Mouse (Mus musculus) midbrain, embryonic 13.5 days (tissue): Measurements from ENCODE around the gene Pard3. TPM values are rescaled to one million over a fixed set of nuclear protein-coding genes. Genes with fewer than 3 reads are reported as not detected.

ENCODE experiments used
- ATAC-seq: fragments of 200-750 bp; cut with Nextera tagmentation; 2 replicates; pipeline ENCODE4 v1.8.0; 2017; ENCODE audit warnings: mild to moderate bottlenecking, moderate TSS enrichment, moderate library complexity
- H3K27ac ChIP-seq: fragments of 300-500 bp; sonication (generic); 2 replicates; pipeline ENCODE4 v1.5.1; 2015; ENCODE audit warnings: inconsistent platforms, mild to moderate bottlenecking, moderate library complexity
- H3K27me3 ChIP-seq: fragments of 300-500 bp; sonication (generic); 2 replicates; pipeline ENCODE4 v1.6.1; 2015; ENCODE audit warnings: mild to moderate bottlenecking, inconsistent platforms
- H3K36me3 ChIP-seq: fragments of 300-500 bp; sonication (generic); 2 replicates; pipeline ENCODE4 v1.6.1; 2015; ENCODE audit warnings: mild to moderate bottlenecking, inconsistent platforms
- H3K4me1 ChIP-seq: fragments of 300-500 bp; sonication (generic); replicated peaks from 2 replicates; pipeline ENCODE4 v1.6.1; 2015; ENCODE audit warnings: inconsistent platforms
- H3K4me2 ChIP-seq: fragments of 300-500 bp; sonication (generic); replicated peaks from 2 replicates; pipeline ENCODE4 v1.6.1; 2015; ENCODE audit warnings: moderate library complexity, mild to moderate bottlenecking, inconsistent platforms
- H3K4me3 ChIP-seq: fragments of 300-500 bp; sonication (generic); replicated peaks from 2 replicates; pipeline ENCODE4 v1.5.1; 2015; ENCODE audit warnings: mild to moderate bottlenecking, inconsistent platforms
- H3K9ac ChIP-seq: fragments of 300-500 bp; sonication (generic); replicated peaks from 2 replicates; pipeline ENCODE4 v1.6.1; 2015; ENCODE audit warnings: mild to moderate bottlenecking, inconsistent platforms
- H3K9me3 ChIP-seq: fragments of 300-500 bp; sonication (generic); 2 replicates; pipeline ENCODE4 v1.6.1; 2016; ENCODE audit warnings: mild to moderate bottlenecking, inconsistent platforms
- WGBS: fragments of 180-500 bp; shearing (Covaris S2); methylation state at CpG from one replicate; pipeline ENCODE4 v1.1.7; 2015; 5-methylcytosine and 5-hydroxymethylcytosine counted together
- polyA plus RNA-seq: library from polyadenylated mRNA; unstranded; fragments of >200 nt; fragmentation: Nextera tagmentation; extraction: Ambion mirVana; gene quantifications from 2 replicates; pipeline ENCODE4 v1.2.1, GENCODE M21; 2015

The Pard3 gene
- polyA plus RNA-seq, 1 experiment from 2014 or later: 22.8 TPM

DNA sequence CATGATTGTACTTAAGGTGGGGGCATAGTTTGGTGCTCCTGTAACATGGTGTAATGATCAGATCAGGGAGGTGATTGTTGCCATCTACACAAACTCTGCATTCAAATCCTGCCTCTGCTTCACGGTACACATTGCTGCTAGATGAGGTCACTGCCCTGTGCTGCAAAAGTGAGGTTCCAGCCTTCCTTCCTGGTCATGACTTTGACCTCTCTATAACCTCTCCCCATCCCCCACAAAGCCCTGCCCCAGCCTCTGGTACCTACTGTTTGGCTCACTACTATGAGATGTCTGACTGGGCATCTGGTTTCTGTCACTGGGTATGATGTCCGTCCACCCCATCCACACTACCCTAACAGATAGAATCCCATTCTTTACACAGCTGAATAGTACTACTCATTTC lies 408.5 kb downstream of the Pard3 start:
- no peak overlapping the region for H3K4me3 ChIP-seq
- no peaks in the 10 kb centered on the region for H3K27me3 ChIP-seq
- no peak overlapping the region for H3K27ac ChIP-seq
- H3K9me3 ChIP-seq: no peaks in the 10 kb centered on the region
- no peak for ATAC-seq
- no peaks in the 10 kb centered on the region for H3K4me1 ChIP-seq
- H3K9ac ChIP-seq: no peak overlapping the region
- no peaks in the 10 kb centered on the region for H3K36me3 ChIP-seq
- WGBS: 78% methylated on average over 2 of the region's 2 CpGs
- no peak overlapping the region for H3K4me2 ChIP-seq

DNA sequence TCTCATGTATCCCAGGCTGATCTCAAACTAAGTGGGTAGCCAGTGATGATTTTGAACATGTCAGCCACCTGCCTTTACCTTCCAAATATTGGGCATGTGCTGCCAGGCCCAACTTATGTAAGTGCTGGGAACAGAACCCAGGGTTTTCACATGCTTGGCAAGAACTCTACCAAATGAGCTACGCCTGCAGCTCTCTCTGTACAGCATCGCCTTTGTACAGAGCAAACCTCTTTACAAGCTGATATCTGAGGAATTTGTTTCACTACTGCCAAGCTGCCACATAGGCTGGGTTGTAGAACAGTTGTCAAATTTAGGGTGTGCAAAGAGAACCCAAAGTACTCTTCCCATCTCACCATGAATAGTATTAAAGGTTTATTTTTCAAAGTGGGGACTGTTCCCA lies 416.3 kb downstream of the Pard3 start:
- 93% methylated on average over 2 of the region's 2 CpGs for WGBS
- H3K36me3 ChIP-seq: no peaks in the 10 kb centered on the region
- H3K27ac ChIP-seq: no peak overlapping the region
- H3K9me3 ChIP-seq: no peaks in the 10 kb centered on the region
- ATAC-seq: no peak
- H3K27me3 ChIP-seq: no peaks in the 10 kb centered on the region
- no peak overlapping the region for H3K4me2 ChIP-seq
- H3K9ac ChIP-seq: no peak overlapping the region
- no peak overlapping the region for H3K4me3 ChIP-seq
- H3K4me1 ChIP-seq: 0 out of 2 replicates have a peak, but pooled peaks cover 4% of the 10 kb centered on the region

DNA sequence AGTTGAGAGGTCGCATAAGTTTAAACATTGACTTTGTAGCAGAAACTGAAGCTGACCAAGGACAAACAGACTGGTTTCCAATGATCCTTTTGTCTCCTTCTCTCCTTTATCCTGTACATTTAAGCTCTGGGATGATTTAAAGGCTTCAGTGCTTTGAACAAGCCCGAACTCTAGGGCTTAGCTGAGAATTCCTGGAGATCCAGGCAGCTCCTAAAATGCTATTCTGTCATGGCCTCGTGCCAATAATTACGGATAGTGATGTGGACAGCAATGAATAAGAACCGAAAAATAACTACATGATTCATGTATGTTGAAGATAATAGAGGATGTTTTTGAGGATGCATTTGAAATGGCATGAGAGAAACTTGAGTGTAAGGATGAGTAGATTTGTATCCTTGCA lies 421.9 kb downstream of the Pard3 start:
- 69% methylated on average over 5 of the region's 5 CpGs for WGBS
- ATAC-seq: no peak

GRCm38 (mm10) chr8:127491963-127492362 lies 428.3 kb downstream of the Pard3 start:
- H3K4me1 ChIP-seq: 0 out of 2 replicates have a peak, but pooled peaks cover 7% of the 10 kb centered on the region
- ATAC-seq: no peak

More for the DNA sequence above, 421.9 kb downstream of the Pard3 start:
- Histone ChIP-seq H3K4me3 (no peak overlapping the region), H3K36me3 (no peaks in the 10 kb centered on the region), H3K4me2 (no peak overlapping the region), H3K4me1 (0 out of 2 replicates have a peak, but pooled peaks cover 6% of the 10 kb centered on the region), H3K9ac (no peak overlapping the region), H3K27ac (no peak overlapping the region), H3K9me3 (no peaks in the 10 kb centered on the region), H3K27me3 (no peaks in the 10 kb centered on the region)

GRCm38 (mm10) chr8:127495226-127495780 lies 431.6 kb downstream of the Pard3 start:
- Histone ChIP-seq H3K9ac (no peak overlapping the region), H3K9me3 (no peaks in the 10 kb centered on the region), H3K4me3 (no peak overlapping the region), H3K27ac (peak overlapping the region; percentile 30; the same call in 1 of the 2 replicates), H3K27me3 (no peaks in the 10 kb centered on the region), H3K4me2 (no peak overlapping the region), H3K36me3 (no peaks in the 10 kb centered on the region), H3K4me1 (peaks cover 30% of the 10 kb centered on the region)
- ATAC-seq: 0 out of 2 replicates have a peak, but pooled peaks have one; percentile 32
- 57% methylated on average over 4 of the region's 4 CpGs for WGBS

More at GRCm38 (mm10) chr8:127491963-127492362, 428.3 kb downstream of the Pard3 start:
- Histone ChIP-seq H3K4me3 (no peak overlapping the region), H3K27ac (no peak overlapping the region), H3K36me3 (no peaks in the 10 kb centered on the region), H3K9me3 (no peaks in the 10 kb centered on the region), H3K9ac (no peak overlapping the region), H3K27me3 (no peaks in the 10 kb centered on the region), H3K4me2 (no peak overlapping the region)
- WGBS: 37% methylated on average over 6 of the region's 6 CpGs

- H3K27ac ChIP-seq: peak overlapping the region; percentile 41
- WGBS: 6% methylated on average over 13 of the region's 13 CpGs
- peaks cover 37% of the 10 kb centered on the region for H3K4me1 ChIP-seq
- H3K4me3 ChIP-seq: no peak overlapping the region
- H3K27me3 ChIP-seq: 0 out of 2 replicates have a peak, but pooled peaks cover 2% of the 10 kb centered on the region
- 0 out of 2 replicates have a peak overlapping the region, but pooled peaks have one; percentile 4 for H3K9ac ChIP-seq
- ATAC-seq: 0 out of 2 replicates have a peak, but pooled peaks have one; percentile 31
- H3K4me2 ChIP-seq: no peak overlapping the region
- no peaks in the 10 kb centered on the region for H3K36me3 ChIP-seq
- H3K9me3 ChIP-seq: no peaks in the 10 kb centered on the region
These were observed 435.5 kb downstream of the Pard3 start for GRCm38 (mm10) chr8:127498997-127499719.

DNA sequence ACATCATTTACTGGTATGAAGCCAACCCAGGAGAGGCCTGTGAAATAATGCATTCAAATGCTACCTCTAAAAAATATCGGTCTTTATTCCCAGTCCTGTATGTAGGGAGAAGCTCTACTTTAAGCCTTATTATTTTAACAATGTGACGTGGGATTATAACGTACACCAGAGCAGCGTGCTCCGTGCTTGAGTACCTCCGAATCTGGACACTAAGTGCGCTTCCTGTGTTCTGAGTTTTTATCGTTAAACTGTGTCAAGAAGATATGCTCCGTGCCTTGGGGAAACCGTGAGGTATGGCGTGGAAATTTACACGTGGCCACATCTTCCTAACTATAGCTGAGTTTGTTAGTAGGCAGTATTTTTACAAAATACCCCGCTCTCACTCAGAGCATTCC lies 436.0 kb downstream of the Pard3 start:
- ATAC-seq: 0 out of 2 replicates have a peak, but pooled peaks have one; percentile 5
- Histone ChIP-seq H3K9me3 (no peaks in the 10 kb centered on the region), H3K4me2 (peak overlapping the region; percentile 15; the same call in 1 of the 2 replicates), H3K27ac (peak overlapping the region; percentile 41), H3K4me3 (no peak overlapping the region), H3K9ac (0 out of 2 replicates have a peak overlapping the region, but pooled peaks have one; percentile 4), H3K4me1 (peaks cover 37% of the 10 kb centered on the region), H3K36me3 (no peaks in the 10 kb centered on the region), H3K27me3 (0 out of 2 replicates have a peak, but pooled peaks cover 2% of the 10 kb centered on the region)
- 38% methylated on average over 13 of the region's 13 CpGs for WGBS

- H3K4me3 ChIP-seq: no peak overlapping the region
- H3K27ac ChIP-seq: peak overlapping the region; percentile 41
- 5% methylated on average over 7 of the region's 7 CpGs for WGBS
- H3K9me3 ChIP-seq: no peaks in the 10 kb centered on the region
- H3K4me2 ChIP-seq: peak overlapping the region; percentile 15; the same call in 1 of the 2 replicates
- peak; percentile 41; the same call in 1 of the 2 replicates for ATAC-seq
- H3K36me3 ChIP-seq: no peaks in the 10 kb centered on the region
- H3K9ac ChIP-seq: no peak overlapping the region
- H3K27me3 ChIP-seq: 0 out of 2 replicates have a peak, but pooled peaks cover 2% of the 10 kb centered on the region
- H3K4me1 ChIP-seq: peaks cover 37% of the 10 kb centered on the region
These were observed 436.5 kb downstream of the Pard3 start for GRCm38 (mm10) chr8:127500206-127500605.

GRCm38 (mm10) chr8:127501756-127502155 lies 438.1 kb downstream of the Pard3 start:
- no peak for ATAC-seq
- H3K36me3 ChIP-seq: no peaks in the 10 kb centered on the region
- no peak overlapping the region for H3K4me3 ChIP-seq
- H3K27me3 ChIP-seq: 0 out of 2 replicates have a peak, but pooled peaks cover 2% of the 10 kb centered on the region
- WGBS: 94% methylated on average over 1 of the region's 1 CpGs
- no peak overlapping the region for H3K9ac ChIP-seq
- H3K4me1 ChIP-seq: peaks cover 32% of the 10 kb centered on the region
- H3K27ac ChIP-seq: no peak overlapping the region
- H3K9me3 ChIP-seq: no peaks in the 10 kb centered on the region
- no peak overlapping the region for H3K4me2 ChIP-seq

- WGBS: 97% methylated on average over 1 of the region's 1 CpGs
- no peak overlapping the region for H3K4me3 ChIP-seq
- H3K27ac ChIP-seq: no peak overlapping the region
- H3K9me3 ChIP-seq: no peaks in the 10 kb centered on the region
- H3K4me2 ChIP-seq: no peak overlapping the region
- no peak overlapping the region for H3K9ac ChIP-seq
- 0 out of 2 replicates have a peak, but pooled peaks cover 2% of the 10 kb centered on the region for H3K27me3 ChIP-seq
- no peak for ATAC-seq
- H3K36me3 ChIP-seq: no peaks in the 10 kb centered on the region
- peaks cover 7% of the 10 kb centered on the region for H3K4me1 ChIP-seq
These were observed 441.6 kb downstream of the Pard3 start for GRCm38 (mm10) chr8:127505286-127505685.

GRCm38 (mm10) chr8:127506336-127506735 lies 442.6 kb downstream of the Pard3 start:
- Histone ChIP-seq H3K4me2 (no peak overlapping the region), H3K27ac (no peak overlapping the region), H3K4me3 (no peak overlapping the region), H3K4me1 (peaks cover 5% of the 10 kb centered on the region), H3K9me3 (no peaks in the 10 kb centered on the region), H3K9ac (no peak overlapping the region), H3K36me3 (no peaks in the 10 kb centered on the region), H3K27me3 (0 out of 2 replicates have a peak, but pooled peaks cover 1% of the 10 kb centered on the region)
- WGBS: 100% methylated on average over 1 of the region's 1 CpGs
- ATAC-seq: no peak

DNA sequence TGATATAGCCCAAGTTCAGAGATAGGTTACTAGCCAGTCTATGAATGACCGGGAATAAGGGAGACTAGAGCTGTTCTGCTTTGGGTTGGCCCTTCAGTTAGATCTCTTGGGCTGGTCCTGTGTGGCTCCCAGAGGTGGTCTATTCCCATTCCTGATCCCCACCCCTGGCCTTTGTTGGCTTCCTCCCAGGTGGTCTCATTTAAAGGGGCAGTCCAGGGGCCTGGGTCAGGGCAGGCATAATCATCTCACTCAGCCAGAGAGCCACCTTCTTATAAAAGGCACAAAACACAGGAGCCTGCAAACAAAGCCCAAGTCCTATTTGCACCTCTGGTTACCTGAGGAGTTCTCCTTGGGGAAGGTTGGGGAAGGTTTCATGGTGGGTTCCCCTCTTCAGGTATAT lies 447.6 kb downstream of the Pard3 start:
- no peaks in the 10 kb centered on the region for H3K27me3 ChIP-seq
- no peaks in the 10 kb centered on the region for H3K36me3 ChIP-seq
- no peak overlapping the region for H3K4me3 ChIP-seq
- no peak overlapping the region for H3K27ac ChIP-seq
- H3K4me1 ChIP-seq: peaks cover 17% of the 10 kb centered on the region
- ATAC-seq: no peak
- H3K9ac ChIP-seq: no peak overlapping the region
- WGBS: 81% methylated on average over 1 of the region's 1 CpGs
- no peaks in the 10 kb centered on the region for H3K9me3 ChIP-seq
- no peak overlapping the region for H3K4me2 ChIP-seq
